Mouse (Mus musculus) E14TG2a.4 (cell line): ENCODE results near the gene Lpin1.

Source experiments
- H3K27me3 ChIP-seq: 2 replicates; pipeline ENCODE4 v1.6.1; 2014; ENCODE audit warnings: low read length, control low read depth; ENCODE audit not compliant: insufficient read depth
- H3K36me3 ChIP-seq: 2 replicates; pipeline ENCODE4 v1.6.1; 2014; ENCODE audit warnings: low read length, control low read depth; ENCODE audit not compliant: insufficient read depth
- H3K4me1 ChIP-seq: replicated peaks from 2 replicates; pipeline ENCODE4 v1.6.1; 2014; ENCODE audit warnings: low read depth, low read length, control low read depth
- H3K4me3 ChIP-seq: replicated peaks from 2 replicates; pipeline ENCODE4 v1.5.1; 2014; ENCODE audit warnings: mild to moderate bottlenecking, low read length
- H3K9me3 ChIP-seq: 2 replicates; pipeline ENCODE4 v1.6.1; 2014; ENCODE audit warnings: low read length, control low read depth
- CTCF ChIP-seq: conservative IDR thresholded peaks from 2 replicates; pipeline ENCODE4 v1.5.1; 2014; ENCODE audit warnings: low read length
- NANOG ChIP-seq: IDR thresholded peaks from 2 replicates; pipeline ENCODE4 v1.6.1; 2014; ENCODE audit warnings: borderline replicate concordance, low read length, mixed read lengths
- POU5F1 ChIP-seq: IDR thresholded peaks from 2 replicates; pipeline ENCODE4 v1.6.1; 2014; ENCODE audit warnings: low read length, borderline replicate concordance

Lpin1 gene

DNA sequence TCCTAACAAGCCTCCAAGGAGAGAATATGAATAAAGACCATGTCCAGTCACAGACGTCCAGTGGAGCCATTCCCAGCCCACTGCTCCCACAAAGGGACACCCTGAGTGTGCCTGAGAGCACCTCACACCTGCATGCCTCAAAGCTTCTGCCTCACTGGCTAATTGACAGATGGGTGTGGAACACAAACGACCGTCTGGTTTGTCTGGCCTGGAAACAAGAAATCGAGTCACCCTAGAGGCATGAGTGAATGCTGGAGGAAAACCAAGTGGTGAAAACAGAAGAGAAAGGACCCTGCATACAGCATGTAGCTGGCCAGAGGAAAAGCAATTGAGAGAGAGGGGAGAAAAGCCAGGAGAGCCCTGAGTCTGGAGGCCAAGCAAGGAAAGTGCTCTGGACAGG lies 53.5 kb downstream of the Lpin1 start:
- H3K4me3 ChIP-seq, result no peak overlapping the region
- peaks cover 85% of the 10 kb centered on the region for H3K36me3 ChIP-seq
- no peaks in the 10 kb centered on the region for H3K9me3 ChIP-seq
- H3K27me3 ChIP-seq, result no peaks in the 10 kb centered on the region
- H3K4me1 ChIP-seq, result peaks cover 8% of the 10 kb centered on the region
- TF ChIP-seq POU5F1 (no peak), CTCF (no peak), NANOG (no peak)

DNA sequence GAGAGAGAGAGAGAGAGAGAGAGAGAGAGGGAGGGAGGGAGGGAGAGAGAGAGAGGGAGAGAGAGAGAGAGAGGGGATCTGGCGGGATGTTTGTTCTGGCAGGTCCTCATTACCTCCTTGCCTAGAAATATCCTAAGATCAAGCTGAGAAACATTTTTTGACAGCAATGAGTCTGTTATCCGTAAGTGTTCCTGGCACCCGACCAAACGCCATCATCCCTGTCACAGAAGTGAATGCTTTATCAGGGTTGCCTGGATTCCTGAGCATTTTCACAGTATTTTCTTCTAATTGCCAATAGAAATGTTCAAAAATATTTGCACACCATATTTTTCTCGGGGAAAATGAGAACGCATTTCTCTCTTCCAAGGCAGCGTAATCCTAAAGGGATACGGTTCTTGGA lies 56.6 kb downstream of the Lpin1 start:
- H3K36me3 ChIP-seq, result peaks cover 85% of the 10 kb centered on the region
- peaks cover 8% of the 10 kb centered on the region for H3K4me1 ChIP-seq
- H3K9me3 ChIP-seq, result no peaks in the 10 kb centered on the region
- TF ChIP-seq CTCF, result no peak
- TF ChIP-seq POU5F1, result no peak
- no peak for TF ChIP-seq NANOG
- H3K27me3 ChIP-seq, result no peaks in the 10 kb centered on the region
- H3K4me3 ChIP-seq, result no peak overlapping the region

DNA sequence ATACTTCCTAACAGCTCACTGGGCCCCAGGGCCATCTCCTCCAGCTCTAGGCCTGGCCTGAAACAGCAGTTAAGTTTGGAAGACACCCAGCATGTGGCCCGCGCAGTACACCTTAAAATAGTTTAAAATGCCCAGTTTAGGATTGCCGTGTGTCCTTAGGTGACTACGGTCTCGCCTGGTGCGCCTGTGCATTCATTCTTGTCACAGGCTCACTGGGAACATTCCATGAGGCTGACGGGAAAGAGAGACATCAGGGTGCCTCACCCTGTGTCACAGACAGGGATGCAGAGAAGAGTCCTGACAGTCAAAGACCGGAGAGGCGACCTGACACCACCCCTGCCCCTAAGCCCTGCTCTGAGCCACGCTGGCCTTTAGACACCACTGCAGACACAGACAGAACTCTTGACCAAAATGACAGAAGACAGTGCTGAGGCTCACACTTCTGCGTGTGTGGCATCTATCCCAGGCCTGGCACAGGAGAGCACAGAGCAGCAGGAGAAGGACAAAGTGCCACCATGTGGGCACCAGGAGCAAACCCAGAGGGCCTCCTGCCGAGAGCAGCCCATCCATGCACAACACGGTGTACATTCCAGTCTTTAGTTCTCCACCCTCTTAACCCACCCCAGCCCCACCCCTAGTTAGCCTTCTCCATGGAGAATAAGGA lies 58.5 kb downstream of the Lpin1 start:
- Histone ChIP-seq H3K27me3 (no peaks in the 10 kb centered on the region), H3K4me3 (no peak overlapping the region), H3K36me3 (peaks cover 85% of the 10 kb centered on the region), H3K4me1 (peaks cover 8% of the 10 kb centered on the region), H3K9me3 (no peaks in the 10 kb centered on the region)
- no peak for TF ChIP-seq POU5F1
- TF ChIP-seq CTCF, result no peak
- TF ChIP-seq NANOG, result no peak

DNA sequence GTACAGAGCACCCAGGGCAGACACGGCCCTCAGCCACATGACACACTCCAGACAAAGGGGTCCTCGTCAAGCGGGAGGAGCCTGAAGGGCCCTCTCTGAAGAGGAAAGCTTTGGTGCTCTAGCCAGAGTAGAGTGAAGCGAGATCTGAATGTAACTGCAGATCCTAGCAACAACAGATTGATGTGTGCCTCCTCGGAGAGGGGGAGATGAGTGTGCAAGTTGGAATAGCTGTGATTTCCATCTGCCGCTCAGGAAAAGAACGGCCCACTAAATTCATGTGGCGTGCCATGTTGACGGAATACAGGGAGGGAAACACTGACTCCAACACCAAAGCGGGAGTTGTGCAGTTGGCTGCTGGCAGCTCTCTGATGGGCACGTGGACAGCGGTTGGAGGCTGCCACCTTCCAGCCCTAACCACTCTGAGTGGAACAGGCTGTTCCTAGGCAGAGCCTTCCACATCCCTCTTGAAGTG lies 59.7 kb downstream of the Lpin1 start:
- no peak overlapping the region for H3K4me3 ChIP-seq
- TF ChIP-seq CTCF (no peak), NANOG (no peak), POU5F1 (no peak)
- no peaks in the 10 kb centered on the region for H3K9me3 ChIP-seq
- peaks cover 13% of the 10 kb centered on the region for H3K4me1 ChIP-seq
- no peaks in the 10 kb centered on the region for H3K27me3 ChIP-seq
- peaks cover 92% of the 10 kb centered on the region for H3K36me3 ChIP-seq

DNA sequence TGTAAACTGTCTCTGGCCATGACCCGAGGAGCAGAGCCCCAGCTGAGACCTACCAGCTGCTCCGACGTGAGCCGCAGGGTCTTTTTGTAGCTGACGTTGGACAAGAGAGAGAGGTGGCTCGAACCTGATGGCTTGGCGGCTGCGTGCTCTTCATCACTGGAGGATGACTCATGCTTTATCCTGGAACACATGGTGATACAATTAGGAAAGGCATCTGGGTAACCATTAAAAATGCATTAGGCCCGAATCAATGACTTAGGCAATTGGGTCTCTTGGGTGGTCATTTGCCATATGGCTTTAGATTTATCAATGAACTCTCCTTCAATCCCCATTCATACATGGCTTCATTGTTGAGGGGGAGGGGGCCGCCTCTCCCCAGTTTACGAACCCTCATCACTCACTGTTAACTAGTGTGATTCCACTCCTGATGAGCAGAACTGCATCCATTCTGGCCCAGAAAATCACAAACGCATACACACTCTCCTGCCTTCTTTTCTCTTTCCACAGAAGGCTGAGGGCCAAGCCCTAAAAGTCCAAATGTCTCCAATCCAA lies 61.9 kb downstream of the Lpin1 start:
- Histone ChIP-seq H3K4me1 (peaks cover 6% of the 10 kb centered on the region), H3K36me3 (peaks cover 96% of the 10 kb centered on the region), H3K4me3 (no peak overlapping the region), H3K9me3 (no peaks in the 10 kb centered on the region), H3K27me3 (no peaks in the 10 kb centered on the region)
- TF ChIP-seq CTCF (no peak), NANOG (no peak), POU5F1 (no peak)

DNA sequence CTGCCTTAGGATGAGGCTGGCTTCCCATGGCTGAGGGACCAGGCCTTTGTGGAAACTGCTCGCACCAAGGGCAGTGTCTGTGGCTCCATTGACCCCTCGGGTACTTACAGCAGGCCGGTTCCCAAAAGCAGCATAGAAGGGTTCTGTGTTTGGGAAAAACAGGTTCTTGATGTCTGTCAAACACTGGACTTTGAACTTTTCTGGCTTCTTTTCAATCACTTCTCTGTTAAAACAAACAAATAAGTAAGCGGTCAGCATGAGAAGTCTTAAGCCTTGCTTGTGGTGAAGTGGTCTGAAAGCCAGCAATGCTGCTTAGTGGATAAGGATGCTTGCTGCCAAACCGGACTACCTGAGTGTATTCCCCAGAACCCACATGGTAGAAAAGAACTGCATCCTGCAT lies 69.2 kb downstream of the Lpin1 start:
- Histone ChIP-seq H3K9me3 (no peaks in the 10 kb centered on the region), H3K4me3 (no peak overlapping the region), H3K4me1 (peaks cover 4% of the 10 kb centered on the region), H3K27me3 (no peaks in the 10 kb centered on the region), H3K36me3 (peaks cover 94% of the 10 kb centered on the region)
- TF ChIP-seq POU5F1, result no peak

DNA sequence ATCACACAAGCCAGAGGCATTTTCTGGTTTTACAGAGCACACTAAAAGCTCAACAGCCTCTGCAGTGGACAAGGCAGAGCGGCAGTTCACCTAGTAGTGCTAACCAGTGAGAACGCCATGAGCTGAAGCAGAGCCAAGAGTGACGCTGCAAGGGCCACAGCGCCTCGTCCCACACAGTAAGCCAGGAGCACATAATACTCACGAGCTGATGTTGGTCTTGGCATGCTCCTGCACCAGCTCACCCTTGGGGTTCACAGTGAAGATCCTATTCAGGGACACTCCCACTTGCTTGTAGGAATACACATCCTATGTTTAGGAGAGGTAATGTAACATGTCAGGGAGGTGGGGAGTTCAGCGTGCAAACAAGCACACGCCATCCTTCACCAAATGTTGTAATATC lies 70.1 kb downstream of the Lpin1 start:
- TF ChIP-seq NANOG, result no peak
- no peak for TF ChIP-seq POU5F1
- TF ChIP-seq CTCF, result no peak
- Histone ChIP-seq H3K27me3 (no peaks in the 10 kb centered on the region), H3K36me3 (peaks cover 92% of the 10 kb centered on the region), H3K4me3 (no peak overlapping the region), H3K4me1 (no peaks in the 10 kb centered on the region; the same call in 1 of the 2 replicates), H3K9me3 (no peaks in the 10 kb centered on the region)

DNA sequence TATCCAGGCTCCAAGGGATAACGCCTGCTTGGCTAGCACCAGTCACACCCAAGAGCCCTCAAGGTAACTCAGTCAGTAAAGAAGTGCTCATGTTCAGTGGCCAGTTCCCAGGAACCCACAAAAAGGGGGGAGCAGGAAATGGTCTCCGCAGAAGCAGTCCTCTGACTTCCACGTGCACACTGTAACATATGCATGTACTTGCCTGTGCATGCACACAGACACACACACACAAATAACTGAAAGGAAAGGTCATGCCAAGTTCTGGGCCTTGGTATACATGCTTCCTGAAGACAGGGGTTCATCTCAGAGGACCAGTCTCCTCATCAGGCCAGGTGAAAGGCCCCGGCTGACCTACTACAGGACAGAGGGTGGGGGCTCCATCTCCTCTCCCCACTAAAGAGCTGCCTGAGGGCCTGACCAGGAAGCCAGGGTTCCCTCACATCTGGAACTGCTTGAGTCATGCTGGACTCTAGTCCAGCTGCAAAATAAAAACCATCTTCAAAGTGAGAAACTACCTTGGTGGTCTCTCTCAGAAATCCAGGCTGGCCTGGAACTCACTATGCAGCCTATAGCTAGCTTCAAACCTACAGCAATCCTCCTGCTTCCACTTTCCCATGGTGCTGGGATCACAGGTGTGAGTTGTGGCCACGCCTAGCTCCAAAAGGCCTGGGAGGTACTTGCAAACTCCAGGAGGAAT lies 70.7 kb downstream of the Lpin1 start:
- TF ChIP-seq CTCF (no peak), POU5F1 (no peak), NANOG (no peak)
- Histone ChIP-seq H3K9me3 (no peaks in the 10 kb centered on the region), H3K4me3 (no peak overlapping the region), H3K36me3 (peaks cover 89% of the 10 kb centered on the region), H3K27me3 (no peaks in the 10 kb centered on the region), H3K4me1 (no peaks in the 10 kb centered on the region; the same call in 1 of the 2 replicates)

DNA sequence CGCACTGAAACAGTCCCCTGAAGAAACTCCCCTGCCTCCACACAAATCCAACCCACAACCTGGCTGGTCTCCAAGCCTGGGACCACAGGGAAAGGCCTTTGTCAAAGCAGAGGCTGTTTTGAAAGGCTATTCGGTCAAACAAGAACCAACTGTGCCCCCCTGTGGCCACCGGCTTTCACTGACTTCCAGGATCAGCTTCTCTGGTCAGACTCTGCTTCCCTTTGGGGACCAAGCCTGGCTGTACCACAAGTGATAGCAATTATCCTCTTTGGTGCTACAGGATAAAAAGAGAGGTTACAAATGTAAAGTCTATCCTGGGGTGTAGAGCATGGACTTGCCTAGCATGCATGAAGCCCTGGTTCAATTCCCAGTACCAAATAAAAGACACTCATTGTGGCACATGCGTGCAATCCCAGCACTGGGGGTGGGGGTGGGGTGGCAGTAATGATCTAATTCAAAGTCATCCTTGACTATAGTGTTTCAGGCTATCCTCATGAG lies 77.4 kb downstream of the Lpin1 start:
- H3K9me3 ChIP-seq, result no peaks in the 10 kb centered on the region
- no peak for TF ChIP-seq POU5F1
- TF ChIP-seq CTCF, result 0 out of 2 replicates have a peak, but pooled peaks have one; percentile 11
- no peak overlapping the region for H3K4me3 ChIP-seq
- peaks cover 6% of the 10 kb centered on the region for H3K4me1 ChIP-seq
- peaks cover 26% of the 10 kb centered on the region for H3K36me3 ChIP-seq
- no peaks in the 10 kb centered on the region for H3K27me3 ChIP-seq
